Mouse (Mus musculus) kidney, adult 18-20 months (tissue): Measurements from ENCODE around the gene Tmtc2.
A peak's percentile ranks its signal among the peaks of the same experiment; 100 is the strongest.

Experiments
- DNase-seq: peaks from one replicate; pipeline ENCODE4 v3.0.0; 2021

Gene Tmtc2

GRCm38 (mm10) chr10:105544004-105545003 lies 29.9 kb downstream of the Tmtc2 start:
- DNase-seq, result no peak

- no peak for DNase-seq
Measured at GRCm38 (mm10) chr10:105542081-105542480, 32.2 kb downstream of the Tmtc2 start.

GRCm38 (mm10) chr10:105539697-105540096 lies 34.6 kb downstream of the Tmtc2 start:
- no peak for DNase-seq

GRCm38 (mm10) chr10:105536910-105537309 lies 37.3 kb downstream of the Tmtc2 start:
- no peak for DNase-seq

GRCm38 (mm10) chr10:105535848-105536247 lies 38.4 kb downstream of the Tmtc2 start:
- DNase-seq, result no peak

GRCm38 (mm10) chr10:105532747-105533146 lies 41.5 kb downstream of the Tmtc2 start:
- no peak for DNase-seq

- DNase-seq, result no peak
Measured at GRCm38 (mm10) chr10:105532019-105532525, 42.2 kb downstream of the Tmtc2 start.

GRCm38 (mm10) chr10:105531080-105531894 lies 43.0 kb downstream of the Tmtc2 start:
- no peak for DNase-seq

GRCm38 (mm10) chr10:105523405-105524088 lies 50.7 kb downstream of the Tmtc2 start:
- no peak for DNase-seq

GRCm38 (mm10) chr10:105522431-105522830 lies 51.8 kb downstream of the Tmtc2 start:
- DNase-seq, result no peak

- DNase-seq, result no peak
Measured at GRCm38 (mm10) chr10:105519154-105519806, 55.0 kb downstream of the Tmtc2 start.

- DNase-seq, result no peak
Measured at GRCm38 (mm10) chr10:105518144-105518543, 56.1 kb downstream of the Tmtc2 start.

- DNase-seq, result no peak
Measured at GRCm38 (mm10) chr10:105513777-105514322, 60.4 kb downstream of the Tmtc2 start.

GRCm38 (mm10) chr10:105509896-105510272 lies 64.4 kb downstream of the Tmtc2 start:
- DNase-seq, result no peak

- no peak for DNase-seq
Measured at GRCm38 (mm10) chr10:105509146-105509895, 64.9 kb downstream of the Tmtc2 start.

- DNase-seq, result no peak
Measured at GRCm38 (mm10) chr10:105507982-105508786, 66.1 kb downstream of the Tmtc2 start.

GRCm38 (mm10) chr10:105506046-105506445 lies 68.2 kb downstream of the Tmtc2 start:
- no peak for DNase-seq

- DNase-seq, result no peak
Measured at GRCm38 (mm10) chr10:105504472-105504871, 69.8 kb downstream of the Tmtc2 start.

- DNase-seq, result no peak
Measured at GRCm38 (mm10) chr10:105501736-105502135, 72.5 kb downstream of the Tmtc2 start.

GRCm38 (mm10) chr10:105500482-105500881 lies 73.8 kb downstream of the Tmtc2 start:
- DNase-seq, result peak; percentile 7
